Mouse (Mus musculus) ovary, postnatal 14 days (tissue): ENCODE measurements around the gene Mrpl17.
"Not testable (repeated sequence)": the region's sequence is repeated elsewhere in the genome, so short reads cannot be mapped to it uniquely, and the experiment has no call there.

Experiments
- DNase-seq: peaks from one replicate; pipeline ENCODE4 v3.0.0; 2022; ENCODE audit warnings: low spot score

The Mrpl17 gene

DNA sequence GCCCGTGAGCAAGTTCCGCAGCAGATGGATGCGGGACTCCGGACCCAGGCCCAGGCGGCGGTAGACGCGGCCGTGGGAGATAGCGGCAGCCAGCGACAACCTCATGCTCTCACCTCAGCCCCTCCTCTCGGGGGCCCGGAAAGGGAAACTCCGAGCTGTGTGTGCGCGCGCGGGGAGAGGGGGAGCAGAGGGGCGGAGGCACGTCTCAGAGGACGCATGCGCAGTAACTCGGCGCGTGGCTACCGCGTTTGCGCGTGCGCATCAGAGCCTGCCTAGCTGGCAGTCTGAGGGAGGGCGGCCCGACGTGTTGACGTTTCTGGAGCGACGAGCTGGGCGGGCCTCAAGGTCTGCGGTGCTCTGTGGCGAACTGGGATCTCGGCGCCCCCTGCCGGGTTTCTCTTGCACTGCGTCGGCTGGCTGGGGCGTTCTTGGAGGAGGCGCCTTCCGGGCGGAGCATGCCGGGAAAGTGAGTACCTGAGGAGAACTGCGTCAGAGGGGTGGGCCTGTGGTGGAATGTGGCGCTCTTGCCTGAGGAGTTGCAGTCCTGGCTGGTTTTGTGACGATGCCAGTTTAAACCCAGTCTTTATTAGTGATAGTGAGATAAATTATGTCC, at the start of gene Mrpl17:
Gene Mrpl17 (minus strand): TSS at position 223 of the 613 bp plus-strand sequence.
- DNase-seq = peak; percentile 99

DNA sequence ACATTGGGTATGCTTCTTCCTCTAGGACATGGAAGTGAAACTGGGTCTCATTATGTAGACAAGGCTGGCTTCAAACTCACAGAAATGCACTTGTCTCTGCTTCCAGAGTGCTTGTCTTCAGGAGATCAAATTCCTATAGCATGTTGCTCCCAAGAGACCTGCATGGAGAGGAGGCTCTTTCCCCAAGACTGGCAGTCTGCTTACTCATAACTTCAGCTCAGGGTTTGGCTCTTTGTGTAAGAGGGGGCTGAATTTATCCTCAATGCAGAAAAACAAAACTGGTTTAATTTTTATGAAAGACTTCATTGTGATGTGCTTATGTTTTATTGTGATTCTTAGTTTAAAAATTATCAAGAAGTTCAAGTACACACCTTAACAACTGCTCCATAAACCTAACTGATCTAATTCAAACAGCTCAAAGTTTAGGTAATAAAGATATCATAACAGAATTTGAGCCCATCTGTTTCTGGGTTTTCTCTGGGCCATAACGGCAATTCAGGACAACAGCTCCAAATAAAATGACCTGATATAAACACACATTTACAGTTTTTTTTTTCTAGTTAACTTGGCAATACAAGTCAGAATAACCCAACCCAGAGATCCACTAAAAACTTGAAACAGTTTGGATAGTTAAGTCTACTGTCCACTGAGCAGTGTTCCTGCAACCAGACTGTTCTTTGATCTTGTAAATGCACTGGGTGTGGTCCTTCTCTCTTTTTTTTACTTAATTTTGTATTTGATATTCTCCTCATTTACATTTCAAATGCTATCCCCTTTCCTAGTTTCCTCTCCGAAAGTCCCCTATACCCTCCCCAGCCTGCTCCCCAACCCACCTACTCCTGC, 45.0 kb upstream of the Mrpl17 start:
- not testable (repeated sequence) for DNase-seq

DNA sequence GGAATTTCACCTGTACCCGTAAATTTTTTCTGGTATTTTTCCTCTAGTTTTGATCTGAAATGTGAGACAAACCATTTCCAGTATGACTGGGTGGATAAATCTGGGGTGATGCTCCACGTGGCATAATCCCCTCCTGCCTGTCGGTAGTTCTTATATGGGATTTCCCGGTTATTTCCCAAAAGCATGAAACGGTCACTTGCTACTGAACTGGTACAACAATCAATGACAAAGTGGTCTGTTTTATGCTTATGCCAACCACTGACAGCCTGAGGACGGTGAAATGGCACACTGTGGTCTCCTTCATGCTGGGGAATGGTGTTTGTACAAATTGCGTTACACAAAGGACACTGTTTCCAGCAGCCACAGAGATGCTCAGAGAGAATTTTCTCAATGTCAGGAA, 13.4 kb upstream of the Mrpl17 start:
- DNase-seq = no peak

DNA sequence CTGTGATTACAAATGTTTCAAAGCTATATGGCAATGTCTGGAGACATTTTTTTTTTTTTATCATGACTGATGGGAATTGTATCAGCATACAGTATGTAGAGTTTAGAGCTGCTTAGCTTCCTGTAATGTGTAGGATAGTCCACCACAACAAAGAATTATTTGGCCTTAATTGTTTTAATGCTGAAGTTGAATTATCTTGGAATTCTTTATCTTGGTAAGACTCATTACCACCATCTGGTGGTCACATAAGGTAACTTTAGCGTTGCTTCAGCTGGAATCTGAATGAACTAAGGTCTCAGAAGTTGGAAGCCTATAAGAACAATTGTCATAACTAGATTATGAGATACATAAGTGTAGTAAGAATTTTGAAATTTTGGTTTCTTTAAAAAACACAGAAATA, 7.6 kb upstream of the Mrpl17 start:
- no peak for DNase-seq

DNA sequence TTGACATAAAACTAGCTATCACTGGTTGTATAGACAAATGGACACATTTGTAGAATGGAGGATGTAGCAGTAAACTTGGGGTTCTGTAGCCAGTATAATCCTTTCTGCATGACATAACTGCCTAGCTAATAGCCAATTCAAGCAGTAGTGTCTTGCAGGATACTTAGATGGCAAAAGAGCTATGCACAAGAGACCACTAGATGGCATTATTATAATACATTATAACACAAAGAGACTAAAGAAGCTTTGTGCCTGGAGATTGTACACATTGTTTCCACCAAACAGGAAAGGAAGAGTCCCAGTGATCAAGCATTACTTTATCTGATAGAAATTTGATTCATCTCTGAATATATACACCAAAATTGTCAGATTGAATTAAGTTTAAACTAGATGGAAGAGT, 5.8 kb upstream of the Mrpl17 start:
- DNase-seq = no peak

DNA sequence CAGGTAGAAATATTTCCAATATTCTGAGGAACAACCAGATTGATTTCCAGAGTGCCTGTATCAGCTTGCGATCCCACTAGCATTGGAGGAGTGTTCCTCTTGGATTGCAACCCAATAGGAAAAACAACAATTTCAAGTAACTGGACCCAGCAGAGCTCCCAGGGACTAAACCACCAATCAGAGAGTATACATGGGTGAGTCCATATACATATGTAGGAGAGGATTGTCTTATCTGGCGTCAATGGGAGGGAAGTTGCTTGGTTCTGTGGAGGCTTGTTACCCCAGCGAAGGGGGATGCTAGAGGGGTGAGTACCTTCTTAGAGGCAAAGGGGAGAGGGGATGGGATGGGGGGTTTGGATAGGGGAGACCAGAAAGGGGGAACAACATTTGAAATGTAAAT, 2.4 kb upstream of the Mrpl17 start:
- no peak for DNase-seq

DNA sequence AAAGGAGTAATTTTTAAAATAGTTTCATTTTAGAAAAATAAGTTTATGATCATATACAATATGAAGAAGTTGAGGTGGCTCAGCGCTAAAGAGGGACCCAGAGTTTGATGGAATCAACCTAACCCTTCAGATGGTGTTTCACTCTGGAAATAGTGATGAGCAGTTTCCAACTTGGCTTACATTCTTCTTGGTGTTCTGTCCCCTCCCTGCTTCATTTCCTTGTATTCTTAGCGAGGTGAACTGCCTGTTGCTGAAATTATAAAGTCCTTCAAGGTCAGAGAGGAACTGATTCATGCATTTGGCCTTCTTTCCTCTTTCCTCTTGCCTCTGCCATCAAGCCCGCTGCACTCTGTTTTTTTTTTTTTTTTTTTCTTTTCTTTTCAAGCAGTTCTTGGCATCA, 1.7 kb upstream of the Mrpl17 start:
- no peak for DNase-seq

DNA sequence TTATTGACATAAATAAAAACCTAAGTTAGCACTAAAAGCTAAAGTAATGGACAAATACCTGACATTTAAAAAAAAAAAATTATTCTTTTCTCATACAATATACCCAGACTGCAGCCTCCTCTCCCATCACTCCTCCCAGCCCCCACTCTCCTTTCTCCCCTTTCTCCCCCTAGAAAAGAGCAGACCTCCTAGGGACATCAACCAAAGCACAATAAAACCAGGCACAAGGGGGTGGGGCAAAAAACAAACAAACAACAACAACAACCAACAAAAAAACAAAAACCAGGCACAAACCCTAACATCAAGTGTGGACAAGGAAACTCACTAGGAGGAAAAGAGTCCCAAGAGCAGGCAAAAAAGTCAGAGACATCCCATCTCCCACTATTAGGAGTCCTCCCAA, 617 bp upstream of the Mrpl17 start:
- no peak for DNase-seq

DNA sequence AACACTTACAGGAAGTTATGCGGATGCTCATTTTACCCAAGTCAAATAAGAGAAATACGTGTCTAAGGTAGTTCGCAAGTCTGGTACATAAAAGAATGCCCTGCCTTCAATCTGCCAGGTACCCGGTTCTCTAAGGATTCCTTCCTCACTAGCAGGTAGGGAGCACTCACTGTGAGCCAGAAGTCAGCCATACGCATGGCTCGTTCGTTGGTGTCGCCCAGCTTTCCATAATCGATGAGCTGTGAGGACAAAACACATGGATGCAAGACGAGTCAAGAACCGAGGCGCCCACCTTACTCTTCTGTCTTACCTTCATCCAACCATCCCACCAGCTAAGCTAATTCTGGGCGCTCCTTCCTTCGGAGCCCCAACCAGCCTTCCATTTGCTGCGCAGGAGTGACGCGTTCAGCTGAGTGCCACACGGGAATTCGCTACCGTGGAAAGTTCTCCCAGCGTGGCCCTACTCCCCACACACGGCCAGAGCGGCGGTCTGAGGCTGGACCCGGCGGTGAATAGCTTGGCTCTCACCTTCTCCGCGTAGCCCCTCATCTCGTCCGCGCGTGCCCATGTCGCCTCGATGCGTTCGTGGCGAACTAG, 521 bp downstream of the Mrpl17 start:
- no peak for DNase-seq

DNA sequence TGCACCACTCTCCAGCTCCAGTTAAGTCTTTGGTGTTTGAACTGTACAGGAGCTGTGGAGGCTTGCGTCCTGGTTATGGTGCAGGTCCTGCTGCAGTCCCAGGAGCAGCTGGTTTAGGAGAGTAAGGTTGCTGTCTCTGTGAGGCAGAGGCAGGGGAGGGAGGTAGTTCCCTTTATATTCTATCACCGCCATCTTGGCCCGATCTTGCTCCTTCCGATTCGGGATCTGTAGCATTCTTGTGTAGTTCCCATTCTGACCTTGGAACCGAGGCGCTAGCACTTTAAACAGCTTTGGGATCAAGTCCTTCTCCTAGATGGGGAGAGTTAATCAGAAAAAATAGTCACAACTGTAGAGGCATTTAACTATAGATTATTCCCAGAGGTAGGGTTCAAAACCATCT, 1.1 kb downstream of the Mrpl17 start:
- DNase-seq = no peak

DNA sequence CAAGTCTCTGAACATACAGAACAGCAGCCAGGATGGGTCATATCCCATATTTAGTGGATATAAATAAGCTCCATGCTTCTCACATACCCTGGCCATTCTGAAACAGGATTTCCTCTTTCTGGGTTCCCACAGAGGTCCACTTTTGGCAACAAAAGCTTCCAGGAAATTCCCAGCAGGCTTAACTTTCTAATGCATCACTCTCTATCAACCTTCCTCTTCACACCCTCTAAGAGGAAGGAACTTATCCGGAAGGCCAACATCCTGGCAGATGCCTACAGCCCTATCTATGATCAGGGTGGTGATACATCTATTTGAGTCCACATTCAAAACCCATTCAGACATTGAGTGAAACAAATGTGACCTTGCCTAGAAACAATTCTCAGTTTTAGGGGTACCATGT, 2.5 kb downstream of the Mrpl17 start:
- DNase-seq = no peak

DNA sequence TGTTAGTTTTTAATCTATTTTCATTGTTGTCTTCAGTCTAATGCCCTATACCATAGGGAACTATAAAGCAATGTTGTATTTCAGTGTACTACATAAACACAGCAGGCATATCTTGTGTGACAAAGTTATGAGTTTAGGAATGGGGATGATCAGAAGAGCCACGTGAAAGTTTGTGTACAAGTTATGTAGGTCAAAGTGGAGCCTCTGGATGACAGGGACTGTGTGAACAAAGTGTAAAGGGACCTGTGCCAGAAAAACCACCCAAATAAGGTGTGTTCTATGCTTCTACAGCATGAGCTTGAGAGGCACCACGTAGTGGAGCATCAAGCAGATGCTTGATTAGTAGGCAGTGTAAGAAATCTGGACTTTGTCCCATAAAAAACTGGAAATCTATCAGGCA, 4.2 kb downstream of the Mrpl17 start:
- no peak for DNase-seq

DNA sequence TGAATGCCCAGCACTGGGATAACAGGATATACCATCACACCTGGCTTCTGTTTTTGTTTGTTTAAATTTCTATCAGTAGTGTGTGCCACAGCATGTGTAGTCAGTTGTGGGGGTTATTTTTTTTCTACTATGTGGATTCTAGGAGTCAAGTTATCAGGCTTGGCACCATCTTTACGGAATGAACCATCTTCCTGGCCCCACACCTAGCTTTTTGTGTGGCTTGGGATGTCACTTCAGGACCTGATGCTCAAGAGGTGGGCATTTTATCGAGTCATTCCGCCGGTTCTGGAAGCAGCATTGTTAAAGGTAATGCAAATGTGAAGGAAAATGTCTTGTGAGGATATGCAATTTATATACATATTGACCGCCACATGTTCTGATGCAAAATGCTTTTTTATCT, 4.8 kb downstream of the Mrpl17 start:
- DNase-seq = no peak

DNA sequence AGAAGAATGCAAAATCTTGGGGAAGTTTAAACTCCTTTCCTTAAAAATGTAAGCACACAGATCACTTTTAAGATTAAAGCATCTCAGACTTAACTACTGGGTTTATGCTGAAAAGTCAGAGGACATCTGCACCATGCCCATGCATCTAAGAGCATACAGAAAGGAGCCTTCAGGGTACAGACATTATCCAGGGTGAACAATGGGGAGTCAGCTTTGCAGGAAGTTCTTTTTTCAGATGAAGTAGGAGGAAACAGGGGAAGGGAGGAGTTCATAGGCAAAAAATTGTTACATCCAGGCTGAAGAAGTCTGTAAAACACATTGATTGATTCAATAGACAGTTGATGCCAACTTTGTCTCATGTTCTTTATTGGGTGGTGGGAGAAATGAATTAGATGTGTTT, 7.5 kb downstream of the Mrpl17 start:
- DNase-seq = no peak

DNA sequence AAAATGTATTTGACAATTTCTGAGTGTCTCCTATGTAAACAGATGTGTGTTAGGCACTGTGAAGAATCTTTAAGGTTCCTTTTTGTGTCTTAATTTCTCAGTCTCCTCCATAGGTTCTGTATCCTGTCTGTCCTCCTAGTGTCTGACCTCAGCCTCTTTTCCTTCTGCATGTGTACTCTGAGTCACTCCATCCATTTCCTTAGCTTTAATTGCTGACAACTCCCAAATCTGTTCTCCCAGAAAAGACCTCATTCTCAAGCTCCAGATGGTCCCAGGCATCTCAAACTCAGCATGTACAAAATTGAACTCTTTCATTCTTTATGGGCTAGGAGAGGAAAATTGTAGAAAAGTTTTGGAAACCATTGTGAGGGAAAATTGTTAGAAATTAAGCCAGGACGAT, 8.1 kb downstream of the Mrpl17 start:
- DNase-seq = no peak

DNA sequence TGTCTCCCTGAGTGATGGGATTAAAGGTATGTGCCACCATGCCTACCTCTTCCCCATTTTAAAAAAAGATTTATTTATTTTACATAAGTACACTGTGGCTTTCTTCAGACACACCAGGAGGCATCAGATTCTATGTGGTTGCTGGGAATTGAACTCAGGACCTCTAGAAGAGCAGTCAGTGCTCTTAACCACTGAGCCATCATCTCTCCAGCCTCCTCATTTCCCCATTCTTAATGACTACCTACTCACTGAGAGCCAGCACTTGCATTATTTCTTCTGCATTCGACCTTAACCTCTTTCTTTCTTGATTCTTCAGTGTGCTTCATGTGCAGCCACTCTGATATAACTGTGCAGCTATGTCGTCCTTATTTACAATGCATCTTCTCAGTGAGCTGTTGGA, 8.6 kb downstream of the Mrpl17 start:
- no peak for DNase-seq

DNA sequence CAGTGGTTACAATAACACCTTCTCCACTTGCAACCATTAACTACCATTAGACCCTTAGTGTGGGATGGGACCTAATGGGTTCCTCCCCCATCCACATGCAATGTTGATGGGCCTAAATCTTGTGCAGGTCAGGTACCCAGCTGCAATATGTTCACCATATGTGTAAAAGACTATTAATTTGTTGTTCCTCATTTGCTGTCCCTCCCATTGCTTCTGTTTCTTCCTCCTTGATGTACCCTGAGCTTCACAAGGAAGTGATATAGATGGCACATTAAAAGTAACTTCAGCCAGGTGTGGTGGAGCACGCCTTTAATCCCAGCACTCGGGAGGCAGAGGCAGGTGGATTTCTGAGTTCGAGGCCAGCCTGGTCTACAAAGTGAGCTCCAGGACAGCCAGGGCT, 13.9 kb downstream of the Mrpl17 start:
- no peak for DNase-seq

DNA sequence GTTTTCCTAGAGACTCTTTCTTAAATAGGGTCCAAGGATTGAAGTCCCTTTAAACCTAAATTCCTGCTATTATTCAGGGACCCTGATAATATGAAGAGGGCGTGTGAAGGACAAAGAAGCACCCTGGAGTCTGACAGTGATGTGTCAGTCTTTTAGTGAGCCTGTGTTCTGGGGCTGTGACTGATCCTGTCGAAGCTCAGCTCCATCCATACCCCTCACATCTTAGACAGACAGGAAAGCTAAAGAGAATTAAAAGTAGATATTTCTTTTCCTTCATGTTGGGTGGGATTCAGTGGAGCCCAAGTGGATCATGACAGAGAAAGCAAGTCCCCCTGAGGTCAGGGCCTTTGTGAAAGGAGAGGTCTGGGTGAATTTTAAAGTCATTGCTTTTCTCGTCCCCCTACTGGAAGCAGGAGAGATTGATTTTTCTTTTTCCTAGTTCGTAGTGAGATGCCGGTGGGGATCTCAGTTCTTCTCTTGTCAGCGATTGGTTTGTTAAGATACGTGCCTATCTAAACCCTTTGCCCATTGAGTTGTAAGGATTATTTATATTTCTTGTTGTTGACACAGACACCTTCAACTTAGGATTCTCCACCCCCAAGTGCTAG, 15.0 kb downstream of the Mrpl17 start:
- no peak for DNase-seq

DNA sequence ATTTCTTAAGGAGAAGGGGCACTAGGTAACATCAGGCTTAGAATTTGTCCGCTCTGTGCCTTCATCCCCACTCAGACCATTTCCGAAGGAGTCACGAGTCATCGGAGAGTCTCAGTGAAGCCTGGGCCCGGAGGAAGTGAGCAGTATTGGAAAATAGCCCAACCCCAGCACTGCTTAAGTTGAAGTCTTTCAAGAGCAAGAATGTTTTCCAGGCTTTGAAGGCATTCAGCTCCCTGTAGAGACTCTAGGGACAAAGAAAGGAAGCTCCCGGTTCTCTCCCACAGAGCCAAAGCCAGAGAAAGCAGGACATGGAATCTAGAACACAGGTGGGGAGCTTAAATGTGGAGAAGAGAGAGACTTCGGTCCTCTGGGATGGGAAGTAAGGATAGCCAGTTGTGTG, 17.2 kb downstream of the Mrpl17 start:
- DNase-seq = no peak

DNA sequence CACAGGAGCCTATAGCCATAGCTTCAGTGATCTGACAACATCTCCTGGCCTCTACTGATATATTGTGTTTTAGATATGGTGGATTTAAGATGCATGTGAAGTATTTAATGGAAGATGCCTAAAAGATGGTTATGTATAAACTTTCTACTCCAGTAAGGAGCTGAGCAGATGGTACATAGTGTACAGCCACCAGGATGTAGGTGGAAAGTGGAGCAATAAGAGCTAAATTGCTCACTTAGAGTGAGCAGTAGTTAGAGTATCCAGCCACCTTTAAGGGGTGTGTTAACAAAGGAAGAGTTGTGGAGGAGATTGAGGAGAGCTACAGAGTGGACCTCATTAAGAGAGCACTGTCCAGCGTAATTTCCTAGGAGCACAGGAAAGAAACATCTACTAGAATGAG, 19.8 kb downstream of the Mrpl17 start:
- no peak for DNase-seq

DNA sequence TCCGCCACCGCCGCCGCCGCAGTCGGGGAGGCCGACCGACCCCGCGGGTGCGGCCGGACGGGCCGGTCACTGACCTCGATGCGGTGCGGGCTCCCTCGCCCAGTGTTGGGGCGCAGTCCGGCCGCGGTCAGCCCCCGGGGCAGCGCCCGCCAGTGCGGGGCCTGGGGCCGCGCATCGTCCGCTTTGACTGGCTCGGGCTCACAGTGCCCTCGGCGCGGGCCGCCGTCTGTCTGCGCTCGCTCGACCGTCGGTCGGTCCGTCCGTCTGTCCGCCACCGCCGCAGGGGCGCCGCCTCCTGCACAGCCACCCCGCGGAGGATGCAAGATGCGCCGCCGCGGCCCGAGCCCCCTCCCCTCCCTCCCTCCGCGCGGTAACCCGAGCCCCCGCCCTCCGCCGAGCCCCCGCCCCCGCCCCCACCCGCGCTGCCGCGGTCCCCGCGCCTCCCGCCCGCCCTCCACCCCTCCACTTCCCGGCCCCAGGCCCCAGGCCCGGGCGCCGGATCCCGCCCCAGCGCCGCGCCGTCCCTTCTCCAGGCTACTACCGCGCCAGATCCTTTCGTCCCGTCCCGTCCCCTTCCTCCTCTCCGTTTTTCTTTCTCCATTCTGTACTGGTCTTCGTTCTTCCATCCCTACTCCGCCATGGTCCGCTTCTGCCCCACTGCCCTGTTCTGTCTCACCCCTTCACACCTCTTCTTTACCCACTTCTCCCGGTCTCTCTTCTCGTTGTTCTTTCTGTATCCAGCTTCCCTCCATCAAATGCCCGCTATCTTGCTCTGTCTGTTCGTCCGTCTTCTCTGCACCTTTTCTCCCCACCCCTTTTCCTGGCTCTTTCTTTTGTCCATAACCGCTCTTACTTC, 23.4 kb downstream of the Mrpl17 start, which contains the start of gene Dchs1:
Gene Dchs1 (minus strand): TSS at position 370 of the 856 bp plus-strand sequence.
- DNase-seq = no peak
